Mouse (Mus musculus) spleen, adult 2 months (tissue): ENCODE measurements at regions not wholly inside any gene's neighbourhood (a gene's known extent, or its start where the extent isn't known, plus 50 kb on each side); places are given as distances from the start of the nearest gene placed in this dataset.

ENCODE experiments used
- CTCF ChIP-seq: fragments of 200-500 bp; IDR thresholded peaks from 2 replicates; pipeline ENCODE4 v1.5.1; 2011; ENCODE audit warnings: mild to moderate bottlenecking, inconsistent platforms; ENCODE audit not compliant: insufficient read depth, insufficient read length, insufficient replicate concordance; ENCODE audit errors: extremely low read depth
- POLR2A ChIP-seq: fragments of 200-500 bp; IDR thresholded peaks from 2 replicates; pipeline ENCODE4 v1.6.1; 2011; ENCODE audit warnings: low read depth, low read length, inconsistent platforms

DNA sequence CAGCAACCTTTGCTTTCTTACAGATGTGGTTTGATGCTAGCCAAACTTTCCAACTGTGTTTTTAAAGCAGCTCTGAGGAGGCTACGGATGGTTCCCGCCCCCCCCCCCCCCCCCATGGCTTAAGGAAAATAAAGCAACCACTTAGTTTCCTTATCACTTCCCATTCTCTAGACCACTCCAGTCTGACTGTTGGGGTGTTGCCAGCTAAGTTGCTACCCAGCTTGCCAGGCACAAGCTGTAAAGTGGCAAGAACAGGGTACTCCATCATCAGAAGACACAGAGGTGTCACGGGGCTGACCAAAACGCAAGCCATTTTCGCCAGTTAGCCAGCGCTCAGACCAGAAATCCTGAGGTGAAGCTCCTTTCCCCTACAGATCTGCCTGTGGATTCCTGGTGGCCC is 74.7 kb upstream of the Prok2 start:
- no peak for TF ChIP-seq CTCF
- TF ChIP-seq POLR2A, result no peak
